Mouse (Mus musculus) right cerebral cortex, postnatal 14 days (tissue): ENCODE measurements at regions not wholly inside any gene's neighbourhood (a gene's known extent, or its start where the extent isn't known, plus 50 kb on each side); places are given as distances from the start of the nearest gene placed in this dataset.

Experiments used
- DNase-seq: peaks from one replicate; pipeline ENCODE4 v3.0.0; 2022

- no peak for DNase-seq
These were observed 102.5 kb downstream of the Foxb1 start for GRCm38 (mm10) chr9:69658276-69658675.

GRCm38 (mm10) chr9:69656053-69656452 is 104.7 kb downstream of the Foxb1 start:
- DNase-seq: no peak

- no peak for DNase-seq
These were observed 108.6 kb downstream of the Foxb1 start for GRCm38 (mm10) chr9:69652106-69652505.

- DNase-seq: no peak
These were observed 109.1 kb downstream of the Foxb1 start for GRCm38 (mm10) chr9:69651608-69652007.

- no peak for DNase-seq
These were observed 118.1 kb downstream of the Foxb1 start for GRCm38 (mm10) chr9:69642591-69642990.

GRCm38 (mm10) chr9:69623312-69623711 is 137.4 kb downstream of the Foxb1 start:
- DNase-seq: peak; percentile 71

DNA sequence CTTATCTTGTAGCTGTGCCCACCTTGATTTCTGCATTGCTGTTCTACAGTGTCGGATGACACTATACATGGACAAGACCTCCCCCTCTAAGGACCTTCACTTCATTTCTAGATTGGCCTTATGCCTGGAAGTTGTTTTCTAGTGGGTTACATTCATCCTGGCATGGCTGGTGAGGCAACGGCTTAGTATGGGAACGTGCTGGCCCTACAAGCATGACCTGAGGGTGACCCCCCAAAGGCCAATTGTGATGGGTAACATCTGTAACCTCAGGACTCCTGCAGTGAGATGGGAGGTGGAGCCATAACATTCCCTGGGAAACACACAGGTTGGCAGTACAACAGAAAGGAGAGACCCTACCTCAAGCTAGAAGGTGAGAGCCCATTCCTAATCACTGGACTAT is 139.7 kb downstream of the Foxb1 start:
- no peak for DNase-seq

DNA sequence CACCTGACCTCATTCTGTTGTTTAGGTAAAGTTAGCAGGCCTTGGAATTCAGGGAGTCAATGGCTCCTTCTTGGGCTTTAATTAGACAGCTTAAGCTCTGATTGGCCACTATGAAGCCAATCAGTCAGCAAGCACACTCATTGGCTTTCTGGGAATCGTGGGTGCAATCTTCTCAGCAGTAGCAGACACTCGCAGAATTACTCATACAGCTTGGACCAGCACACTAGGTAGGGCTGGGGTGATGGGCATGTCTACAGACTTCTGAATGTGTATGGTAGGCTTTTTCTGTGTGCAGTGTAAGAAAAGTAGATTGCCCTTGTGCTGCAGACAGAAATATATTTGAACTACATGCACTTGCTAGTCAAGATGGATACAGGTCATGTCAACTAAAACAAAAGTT is 143.4 kb downstream of the Foxb1 start:
- no peak for DNase-seq

- no peak for DNase-seq
These were observed 144.1 kb downstream of the Anxa2 start for GRCm38 (mm10) chr9:69597472-69597871.

DNA sequence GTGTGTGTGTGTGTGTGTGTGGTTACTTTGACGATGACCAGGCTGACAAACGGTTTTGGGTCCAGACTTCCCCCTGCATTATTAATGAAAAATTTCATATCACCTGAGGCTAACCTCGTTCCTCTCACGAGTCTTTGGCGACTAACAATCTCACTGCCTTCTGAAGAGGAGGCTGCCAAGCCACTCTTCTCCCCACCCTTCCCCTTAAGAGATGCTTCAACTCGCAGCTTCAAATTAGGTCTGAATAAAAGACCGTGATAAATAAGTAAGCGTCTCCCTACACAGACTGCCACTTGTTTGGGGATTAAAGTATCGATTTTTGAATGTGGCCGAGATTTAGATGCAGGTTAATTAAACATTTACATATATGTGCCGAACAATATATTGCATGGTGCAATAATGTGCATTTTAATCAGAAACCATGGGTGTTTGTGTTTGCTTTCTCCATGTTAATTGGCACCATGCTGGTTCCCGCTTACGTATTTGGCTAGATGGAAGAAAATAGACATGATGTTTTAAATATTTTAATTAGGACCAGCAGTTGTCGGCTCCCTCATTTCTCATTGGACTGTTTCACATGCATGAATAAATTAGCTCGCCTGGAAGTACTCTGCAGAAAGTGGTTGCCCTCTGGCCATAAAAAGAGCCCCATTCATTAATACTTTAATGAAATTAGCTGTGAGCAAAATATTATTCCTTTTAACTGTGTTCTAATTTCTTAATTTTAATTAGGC is 139.1 kb downstream of the Anxa2 start:
- DNase-seq: no peak

DNA sequence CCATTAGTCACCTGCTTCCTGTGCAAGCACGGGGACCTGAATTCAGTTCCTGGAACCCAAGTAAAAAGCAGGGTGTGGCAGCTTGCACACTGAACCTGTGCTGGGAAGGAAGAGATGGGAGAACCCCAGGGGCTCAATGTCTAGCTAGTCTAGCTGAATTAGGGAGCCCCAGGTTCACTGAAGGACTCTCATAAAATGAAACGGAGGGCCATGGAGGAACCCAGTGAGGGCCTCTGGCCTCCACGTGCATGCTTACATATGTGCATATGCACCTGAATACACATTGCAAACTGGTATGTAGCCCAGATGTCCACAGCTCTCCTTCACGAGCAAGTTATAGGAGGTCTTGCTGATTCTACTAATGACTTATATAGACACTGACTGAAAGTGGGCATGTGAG is 135.4 kb downstream of the Anxa2 start:
- no peak for DNase-seq

- no peak for DNase-seq
These were observed 133.7 kb downstream of the Anxa2 start for GRCm38 (mm10) chr9:69587096-69587495.

DNA sequence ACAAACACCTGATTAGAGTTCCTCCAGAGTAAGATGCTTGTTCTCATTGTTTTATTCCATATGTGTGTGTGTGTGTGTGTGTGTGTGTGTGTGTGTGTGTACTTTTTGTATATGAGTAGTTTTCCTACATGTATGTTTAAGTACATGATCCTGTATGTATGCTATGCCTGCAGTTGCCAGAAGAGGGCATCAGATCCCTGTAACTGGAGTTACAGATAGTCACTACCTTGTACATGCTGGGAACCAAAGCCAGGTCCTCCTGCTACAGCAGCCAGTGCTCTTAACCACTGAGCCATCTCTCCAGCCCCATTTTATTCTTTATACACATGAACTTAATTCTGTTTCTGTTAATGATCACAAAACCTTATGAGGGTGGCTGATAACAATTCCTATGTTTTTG is 127.8 kb downstream of the Anxa2 start:
- no peak for DNase-seq

DNA sequence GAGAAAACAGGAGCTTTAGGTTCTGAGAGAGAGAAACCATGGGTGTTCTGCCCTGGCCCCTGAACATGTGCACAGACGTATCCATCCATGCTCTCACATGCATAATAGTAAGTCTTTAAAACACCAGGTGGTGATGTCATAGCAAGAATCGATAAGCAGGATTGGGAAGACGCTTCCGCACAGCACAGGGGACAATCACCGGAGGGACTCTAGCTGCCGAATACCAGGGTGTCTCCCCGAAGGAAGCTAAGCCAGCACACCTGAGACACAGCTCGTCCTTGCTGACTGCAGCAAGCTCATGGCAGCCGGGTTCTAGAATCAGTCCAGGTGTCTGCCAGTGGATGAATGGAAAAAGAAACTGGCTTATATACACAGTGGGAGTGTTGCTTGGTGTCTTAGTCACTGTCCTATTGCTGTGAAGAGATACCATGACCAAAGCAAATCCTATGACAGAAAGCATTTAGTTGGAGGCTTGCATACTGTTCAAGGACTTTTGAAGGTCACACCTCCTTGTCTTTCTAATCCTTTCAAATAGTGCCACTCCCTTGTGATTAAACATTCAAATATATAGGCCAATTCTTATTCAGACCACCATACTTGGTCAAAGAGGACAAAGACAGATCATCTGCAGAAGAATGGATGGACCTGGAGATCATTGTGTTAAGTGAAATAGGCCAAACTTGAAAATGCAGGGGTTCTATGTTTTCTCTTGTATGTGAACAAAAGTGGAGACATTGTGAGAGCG is 124.4 kb downstream of the Anxa2 start:
- DNase-seq: no peak

- no peak for DNase-seq
These were observed 122.0 kb downstream of the Anxa2 start for GRCm38 (mm10) chr9:69575386-69575785.

- DNase-seq: peak; percentile 13
These were observed 115.3 kb downstream of the Anxa2 start for GRCm38 (mm10) chr9:69568631-69569230.

DNA sequence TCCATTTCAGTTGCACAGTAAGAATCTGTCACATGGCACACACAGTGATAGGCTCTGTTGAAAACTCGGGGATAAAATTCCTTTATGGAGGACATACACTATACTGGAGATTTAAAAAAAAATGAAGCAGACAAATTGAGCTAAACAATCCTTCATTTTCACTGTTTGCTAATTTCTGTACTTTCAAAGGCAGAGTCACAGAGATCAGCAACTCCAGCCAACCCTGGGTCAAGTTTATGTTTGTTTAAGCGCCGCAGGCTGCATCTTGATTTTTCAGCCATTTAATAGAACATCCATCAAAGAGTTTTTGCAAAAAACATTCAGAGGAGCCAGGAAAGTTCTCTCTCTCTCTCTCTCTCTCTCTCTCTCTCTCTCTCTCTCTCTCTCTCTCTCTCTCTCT is 114.8 kb downstream of the Anxa2 start:
- DNase-seq: no peak

- peak; percentile 27 for DNase-seq
These were observed 113.6 kb downstream of the Anxa2 start for GRCm38 (mm10) chr9:69566996-69567395.

- DNase-seq: no peak
These were observed 89.8 kb downstream of the Anxa2 start for GRCm38 (mm10) chr9:69543241-69543640.
